Mouse (Mus musculus): ENCODE measurements around the gene Togaram1. TPM values are rescaled to one million over a fixed set of nuclear protein-coding genes. Genes with fewer than 3 reads are reported as not detected.

Gene Togaram1
- polyA plus RNA-seq, 1 experiment, result 15.1 TPM

GRCm38 (mm10) chr12:65048799-65049198, 83.2 kb downstream of the Togaram1 start:
- no peak for DNase-seq (ENCODE audit: low spot score)

- DNase-seq (ENCODE audit: low spot score), result no peak
Observed at GRCm38 (mm10) chr12:65058203-65058602, 92.6 kb downstream of the Togaram1 start.

- DNase-seq (ENCODE audit: low spot score), result no peak
Observed at GRCm38 (mm10) chr12:65061082-65061481, 95.5 kb downstream of the Togaram1 start.

- no peak for DNase-seq (ENCODE audit: low spot score)
Observed at GRCm38 (mm10) chr12:65065241-65065640, 99.6 kb downstream of the Togaram1 start.

GRCm38 (mm10) chr12:65066234-65066633, 100.6 kb downstream of the Togaram1 start:
- DNase-seq (ENCODE audit: low spot score), result no peak

GRCm38 (mm10) chr12:65068409-65068808, 102.8 kb downstream of the Togaram1 start:
- no peak for DNase-seq (ENCODE audit: low spot score)

Other genes with a start within 250 kb of the Togaram1 start
- gene Gm527, start 47.9 kb upstream of the Togaram1 start, polyA plus RNA-seq (2012; rRNA removed), result 4.5 and 7.6 TPM in 2 replicates
- gene Klhl28, start 270 bp upstream of the Togaram1 start, polyA plus RNA-seq (2012; rRNA removed), result 5.7 and 6.2 TPM in 2 replicates
- gene Prpf39, start 70.5 kb downstream of the Togaram1 start, polyA plus RNA-seq (2012; rRNA removed), result 37.3 and 37.8 TPM in 2 replicates
- 81.6 and 84.6 TPM in 2 replicates for gene Fkbp3, start 108.2 kb downstream of the Togaram1 start, polyA plus RNA-seq (2012; rRNA removed)
- 2.5 and 3.1 TPM in 2 replicates for gene Fancm, start 109.8 kb downstream of the Togaram1 start, polyA plus RNA-seq (2012; rRNA removed)
- 0.68 and 0.92 TPM in 2 replicates for gene Mis18bp1, start 206.8 kb downstream of the Togaram1 start, polyA plus RNA-seq (2012; rRNA removed)